Mouse (Mus musculus): ENCODE results near the gene Dgke.
"Not testable (repeated sequence)": the region's sequence is repeated elsewhere in the genome, so short reads cannot be mapped to it uniquely, and the experiment has no call there.

The Dgke gene

GRCm38 (mm10) chr11:89066750-89067149 lies at the start of gene Dgke:
Gene Dgke (minus strand): TSS chr11:89066850.
- DNase-seq (ENCODE audit: low spot score), result no peak

DNA sequence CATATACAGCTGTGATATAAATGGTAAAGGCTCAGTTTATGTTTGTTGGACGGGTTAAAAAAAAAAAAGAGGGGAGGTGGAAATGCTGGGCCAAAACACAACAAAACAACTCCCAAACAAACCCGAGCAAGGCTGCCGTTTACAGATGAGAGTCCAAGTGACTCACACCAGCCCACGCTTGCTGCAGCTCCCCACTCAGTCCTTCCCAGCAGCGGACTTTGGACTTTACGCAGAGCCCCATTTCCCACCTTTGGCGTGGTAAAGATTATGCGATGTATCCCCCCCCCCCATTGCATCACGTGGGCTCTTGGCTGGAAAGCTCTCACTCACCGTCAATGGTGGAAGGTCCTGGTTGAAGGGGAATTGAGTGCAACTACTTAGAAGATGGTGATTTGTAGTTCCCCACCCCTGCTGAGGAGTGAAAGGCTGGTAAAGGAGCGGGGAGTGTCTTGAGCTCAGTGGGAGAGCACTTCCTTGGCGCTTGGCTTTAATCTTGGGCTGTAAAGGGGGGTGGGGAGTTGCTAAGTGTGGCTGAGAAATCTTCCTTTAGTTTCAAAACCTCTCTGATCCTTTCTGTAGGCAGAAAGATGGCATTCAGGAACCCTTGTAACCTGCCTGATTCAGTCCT lies 40.6 kb upstream of the Dgke start:
- no peak for DNase-seq (ENCODE audit: low spot score)

DNA sequence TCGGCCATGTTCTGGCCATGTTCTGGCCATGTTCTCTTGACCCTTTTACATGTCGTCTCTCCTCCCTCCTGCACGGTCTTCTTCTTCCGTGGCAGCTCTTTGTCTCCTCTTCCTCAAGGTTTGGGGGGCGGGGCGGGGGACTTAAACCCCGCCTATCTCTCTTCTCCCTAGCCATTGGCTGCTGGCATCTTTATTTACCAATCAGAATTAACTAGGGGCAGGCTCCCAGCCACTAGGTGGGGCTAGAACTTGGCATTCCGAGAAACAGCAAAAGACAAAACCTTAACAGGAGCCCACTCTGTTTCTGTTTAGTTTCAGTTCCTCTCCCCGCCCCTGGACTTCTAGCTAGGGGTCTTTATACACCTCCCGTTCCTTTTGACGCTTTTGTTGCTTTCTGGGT lies 39.2 kb upstream of the Dgke start:
- DNase-seq (ENCODE audit: low spot score), result no peak

GRCm38 (mm10) chr11:89105211-89105610 lies 38.6 kb upstream of the Dgke start:
- DNase-seq (ENCODE audit: low spot score), result no peak

DNA sequence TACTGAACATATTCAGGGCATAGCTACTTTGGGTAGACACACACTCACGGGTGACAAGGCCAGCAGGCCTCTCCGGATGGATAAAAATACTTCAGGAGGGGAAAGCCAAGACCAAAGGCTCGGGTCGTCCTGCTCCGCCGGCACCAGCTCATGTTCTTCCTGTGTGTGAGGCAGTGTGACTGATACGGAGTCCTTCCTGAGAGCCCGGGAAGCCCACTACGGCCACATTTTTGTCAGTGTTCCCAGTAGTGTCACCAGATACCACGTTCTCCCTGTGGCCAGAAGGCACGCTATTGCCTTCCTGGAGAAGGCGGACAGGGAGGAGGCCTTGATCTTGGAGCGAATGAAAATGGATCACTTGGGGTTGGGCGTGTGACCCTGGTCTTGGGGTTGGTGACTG lies 36.5 kb upstream of the Dgke start:
- no peak for DNase-seq (ENCODE audit: low spot score)

- no peak for DNase-seq (ENCODE audit: low spot score)
Observed at GRCm38 (mm10) chr11:89100826-89101321, 34.2 kb upstream of the Dgke start.

DNA sequence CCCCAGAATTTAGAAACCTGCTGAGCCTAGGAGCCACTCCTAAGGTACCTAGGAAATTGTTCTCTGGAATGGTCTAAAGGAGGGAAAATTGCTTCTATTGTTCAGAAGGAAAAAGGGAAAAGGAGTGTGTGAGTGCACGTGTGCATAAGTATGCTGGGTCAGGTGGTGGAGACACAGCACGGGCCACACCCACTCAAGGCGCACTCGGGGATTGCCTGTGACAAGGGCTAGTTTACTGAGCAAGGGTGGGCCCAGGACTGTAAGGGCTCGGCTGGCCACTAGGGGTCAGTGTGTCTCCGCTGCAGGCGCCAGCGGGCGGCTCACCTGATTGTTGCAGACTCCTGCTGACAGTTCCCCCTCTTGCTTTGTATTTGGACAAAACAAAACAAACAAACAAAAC lies 33.8 kb upstream of the Dgke start:
- peak; percentile 56 for DNase-seq (ENCODE audit: low spot score)

- no peak for DNase-seq (ENCODE audit: low spot score)
Observed at GRCm38 (mm10) chr11:89098930-89099329, 32.3 kb upstream of the Dgke start.

GRCm38 (mm10) chr11:89098083-89098835 lies 31.6 kb upstream of the Dgke start:
- no peak for DNase-seq (ENCODE audit: low spot score)

DNA sequence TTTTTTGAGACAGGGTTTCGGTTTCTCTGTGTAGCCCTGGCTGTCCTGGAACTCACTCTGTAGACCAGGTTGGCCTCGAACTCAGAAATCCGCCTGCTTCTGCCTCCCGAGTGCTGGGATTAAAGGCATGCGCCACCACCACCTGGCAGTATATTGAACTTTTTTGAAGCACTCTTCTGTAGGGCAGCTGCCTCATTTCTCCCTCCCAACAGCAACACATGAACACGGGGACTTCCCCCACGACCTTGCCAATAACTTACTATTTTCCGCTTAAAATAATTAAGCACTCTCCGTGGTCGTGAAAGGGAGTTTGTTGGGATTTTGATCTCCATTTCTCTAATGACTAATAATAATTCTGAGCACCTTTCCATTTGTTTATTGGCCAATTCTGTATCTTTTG lies 30.6 kb upstream of the Dgke start:
- DNase-seq (ENCODE audit: low spot score), result not testable (repeated sequence)

GRCm38 (mm10) chr11:89095306-89095705 lies 28.7 kb upstream of the Dgke start:
- DNase-seq (ENCODE audit: low spot score), result no peak

DNA sequence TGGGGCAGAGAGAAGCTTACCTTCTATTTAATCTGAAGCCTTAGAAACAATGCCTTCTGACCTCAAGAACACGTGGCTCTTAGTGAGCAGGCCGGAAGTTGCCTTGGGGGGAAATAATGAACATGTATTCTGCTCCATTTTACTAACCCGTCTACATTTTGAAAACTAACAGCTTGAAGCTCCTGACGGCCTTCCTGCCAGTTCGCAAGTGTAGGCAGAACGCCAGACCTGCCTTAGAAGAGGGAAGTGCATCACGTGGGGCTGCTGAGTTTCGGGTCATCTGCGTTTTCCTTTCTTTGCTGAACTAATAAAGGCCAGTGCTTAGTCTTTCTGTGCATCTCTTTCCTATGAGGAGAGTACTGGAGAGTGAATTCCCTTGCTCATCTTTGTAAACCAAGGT lies 26.1 kb upstream of the Dgke start:
- no peak for DNase-seq (ENCODE audit: low spot score)

DNA sequence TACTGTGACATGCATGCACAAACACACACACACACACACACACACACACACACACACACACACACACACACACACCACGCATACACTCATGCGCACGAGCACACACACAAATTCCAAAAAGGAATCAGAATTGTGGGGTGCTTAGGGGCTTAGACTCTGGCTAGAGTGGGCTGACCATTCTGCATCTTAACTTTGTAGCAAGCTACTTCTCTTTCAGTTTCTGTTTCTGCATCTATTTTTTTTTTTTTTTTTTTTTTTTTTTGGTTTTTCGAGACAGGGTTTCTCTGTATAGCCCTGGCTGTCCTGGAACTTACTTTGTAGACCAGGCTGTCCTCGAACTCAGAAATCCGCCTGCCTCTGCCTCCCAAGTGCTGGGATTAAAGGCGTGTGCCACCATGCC lies 23.7 kb upstream of the Dgke start:
- DNase-seq (ENCODE audit: low spot score), result not testable (repeated sequence)

DNA sequence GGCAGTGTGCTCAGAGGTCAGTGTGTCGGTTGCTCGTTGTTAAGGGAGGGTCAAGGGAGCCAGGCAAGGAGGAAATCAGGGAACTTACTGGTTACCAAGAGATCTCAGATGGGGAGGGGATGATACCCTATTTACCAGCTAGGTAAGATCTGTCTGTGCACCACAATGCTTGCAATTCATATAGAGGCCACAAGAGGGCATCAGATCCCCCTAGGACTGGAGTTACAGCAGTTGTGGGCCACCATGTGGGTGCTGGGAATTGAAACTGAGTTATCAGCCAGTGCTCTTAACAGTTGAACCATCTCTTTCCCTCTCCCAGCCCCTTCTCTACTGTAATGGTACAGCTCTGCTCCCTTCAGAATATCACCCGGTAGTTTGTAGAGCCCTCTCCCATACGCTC lies 22.1 kb upstream of the Dgke start:
- no peak for DNase-seq (ENCODE audit: low spot score)

GRCm38 (mm10) chr11:89086208-89086809 lies 19.7 kb upstream of the Dgke start:
- DNase-seq (ENCODE audit: low spot score), result no peak

- DNase-seq (ENCODE audit: low spot score), result peak; percentile 66
Observed at GRCm38 (mm10) chr11:89084601-89085000, 18.0 kb upstream of the Dgke start.

GRCm38 (mm10) chr11:89082691-89083090 lies 16.0 kb upstream of the Dgke start:
- DNase-seq (ENCODE audit: low spot score), result not testable (repeated sequence)

GRCm38 (mm10) chr11:89081906-89082305 lies 15.3 kb upstream of the Dgke start:
- DNase-seq (ENCODE audit: low spot score), result not testable (repeated sequence)

- no peak for DNase-seq (ENCODE audit: low spot score)
Observed at GRCm38 (mm10) chr11:89078996-89079680, 12.5 kb upstream of the Dgke start.

DNA sequence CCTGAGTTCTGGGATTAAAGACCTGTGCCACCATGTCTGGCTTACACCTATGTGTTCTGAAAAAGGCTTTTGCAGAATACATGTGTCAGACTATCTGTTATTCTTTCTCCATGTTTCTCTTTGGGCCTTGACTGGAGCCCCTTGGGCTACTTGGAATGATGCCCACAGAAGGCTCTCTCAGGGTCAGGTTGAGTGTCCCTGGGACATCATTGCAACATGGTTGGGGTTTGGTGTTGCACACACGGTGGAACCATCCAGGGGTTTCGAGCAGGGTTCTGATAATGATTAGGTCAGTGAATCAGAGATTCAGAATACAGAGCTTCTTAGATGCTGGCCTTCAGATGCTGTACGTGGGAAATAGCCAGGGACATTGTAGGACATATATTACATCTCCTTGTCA lies 11.7 kb upstream of the Dgke start:
- DNase-seq (ENCODE audit: low spot score), result no peak

- DNase-seq (ENCODE audit: low spot score), result no peak
Observed at GRCm38 (mm10) chr11:89077601-89078000, 11.0 kb upstream of the Dgke start.

DNA sequence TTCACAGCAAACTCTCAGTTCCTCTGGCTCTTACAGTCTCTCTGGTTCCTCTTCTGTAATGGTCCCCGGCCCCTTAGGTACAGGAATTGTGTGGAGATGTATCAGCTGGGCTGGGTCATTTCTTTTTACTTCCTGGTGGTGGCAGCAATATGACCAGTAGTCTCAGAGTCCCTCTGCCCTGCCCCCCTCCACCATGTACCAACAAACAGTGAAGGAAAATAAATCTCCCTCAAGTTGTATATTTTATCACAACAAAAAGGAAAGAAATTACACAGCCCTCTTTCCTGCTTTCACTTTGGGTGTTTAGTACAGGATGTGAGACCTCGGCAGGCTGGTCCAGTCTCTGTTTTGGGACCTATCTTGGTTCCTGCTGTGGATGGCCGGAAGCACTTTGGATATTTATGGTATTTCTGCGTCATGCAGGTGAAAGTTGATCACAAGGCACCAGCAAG lies 9.7 kb upstream of the Dgke start:
- DNase-seq (ENCODE audit: low spot score), result no peak

All from adipocyte (in vitro differentiated cells).